Mouse (Mus musculus): ENCODE results near the gene Ilf3.

DNA sequence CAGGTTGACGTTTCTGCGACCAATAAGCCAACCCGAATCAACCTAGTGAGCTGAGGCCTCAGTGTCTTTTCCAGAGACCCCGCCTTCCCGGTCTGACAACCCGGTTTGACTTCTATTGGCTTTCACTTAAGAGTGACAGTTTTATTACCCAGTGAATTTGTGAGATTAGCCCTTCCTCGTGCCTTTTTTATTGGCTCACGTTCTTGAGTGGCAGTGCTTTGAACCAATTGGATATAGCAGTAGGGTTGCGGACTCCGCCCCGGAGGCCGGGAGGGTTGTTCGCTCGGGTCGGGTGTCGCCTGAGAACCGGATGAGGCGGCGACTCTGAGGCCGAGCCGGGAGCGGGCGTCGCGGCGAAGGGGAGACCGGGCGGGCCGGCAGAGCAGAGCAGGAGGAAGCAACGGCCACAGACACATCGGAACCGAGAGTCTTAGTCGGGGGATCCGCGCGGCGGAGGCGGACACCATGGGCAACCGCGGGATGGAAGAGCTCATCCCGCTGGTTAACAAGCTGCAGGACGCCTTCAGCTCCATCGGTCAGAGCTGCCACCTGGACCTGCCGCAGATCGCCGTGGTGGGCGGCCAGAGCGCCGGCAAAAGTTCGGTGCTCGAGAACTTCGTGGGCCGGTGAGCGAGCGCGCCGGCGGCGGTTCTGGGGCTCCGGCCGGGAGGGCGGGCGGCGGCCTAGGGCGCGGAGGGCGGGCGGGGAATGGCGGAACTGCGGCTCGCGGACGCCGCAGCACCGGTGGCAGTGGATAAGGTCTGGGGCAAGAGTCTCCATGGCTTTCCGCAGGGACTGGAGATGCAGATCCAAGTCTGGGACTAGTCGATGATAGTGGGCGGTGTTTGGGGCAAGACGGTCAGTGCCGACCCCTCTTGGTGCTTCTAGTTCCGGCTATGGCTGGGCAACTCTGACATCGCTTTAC is 57.2 kb downstream of the Ilf3 start, which contains the start of gene Dnm2:
- TF ChIP-seq CTCF (IDR thresholded peaks at IDR 0.05; ENCODE audit: extremely low read depth, insufficient read depth, insufficient read length, insufficient replicate concordance) (no peak), POLR2A (IDR thresholded peaks at IDR 0.05; ENCODE audit: low read depth, low read length) (peak; percentile 91)
